Mouse (Mus musculus) adrenal gland, postnatal 36 days (tissue): Measurements from ENCODE around the gene Clpx. TPM values are rescaled to one million over a fixed set of nuclear protein-coding genes. Genes with fewer than 3 reads are reported as not detected.
"Not testable (repeated sequence)": the region's sequence is repeated elsewhere in the genome, so short reads cannot be mapped to it uniquely, and the experiment has no call there.

Source experiments
- DNase-seq, 2 experiments: peaks; one replicate each; pipeline ENCODE4 v3.0.0; 2021; ENCODE audit warnings: mixed read lengths in 1 of 2
- total RNA-seq, 2 experiments: library from RNA; stranded (reverse); gene quantifications; 2 replicates each; pipeline ENCODE4 v1.2.3; 2021

The Clpx gene
- total RNA-seq, 2 experiments from 2014 or later = 65.6 to 75.8 TPM

DNA sequence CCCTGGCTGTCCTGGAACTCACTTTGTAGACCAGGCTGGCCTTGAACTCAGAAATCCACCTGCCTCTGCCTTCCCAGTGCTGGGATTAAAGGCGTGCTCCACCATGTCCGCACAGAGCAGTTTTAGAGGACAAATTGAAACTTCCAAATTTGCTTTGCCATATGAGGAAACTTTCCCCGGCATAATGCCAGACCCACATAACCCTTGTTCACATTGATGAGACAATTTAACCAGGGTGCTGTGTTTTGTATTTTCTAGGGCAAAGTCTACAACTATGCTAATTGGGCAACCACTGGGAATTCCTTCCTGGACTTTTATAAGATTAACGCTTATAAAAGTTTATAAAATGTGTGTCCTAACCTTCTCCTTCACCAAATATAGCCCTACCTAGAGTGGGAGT is 4.1 kb upstream of the Clpx start:
- DNase-seq = peak in 1 of 2 experiments; percentile 43

DNA sequence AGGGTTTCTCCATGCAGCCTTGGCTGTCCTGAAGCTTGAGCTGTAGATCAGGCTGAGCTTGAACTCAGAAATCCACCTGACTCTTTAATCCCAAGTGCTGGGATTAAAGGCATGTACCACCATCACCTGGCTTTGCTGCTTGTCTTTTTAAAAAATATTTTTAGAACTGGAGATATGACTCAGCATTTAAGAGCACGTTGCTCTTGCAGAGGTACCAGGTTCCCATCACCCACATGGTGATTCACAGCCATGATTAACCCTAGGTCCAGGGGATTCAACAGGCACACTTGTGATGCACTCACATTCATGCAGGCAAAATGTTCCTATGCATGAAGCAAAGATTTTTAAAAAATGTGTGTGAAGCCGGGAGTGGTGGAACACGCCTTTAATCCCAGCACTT is 1.6 kb upstream of the Clpx start:
- DNase-seq = peak; percentile 22 to 36

DNA sequence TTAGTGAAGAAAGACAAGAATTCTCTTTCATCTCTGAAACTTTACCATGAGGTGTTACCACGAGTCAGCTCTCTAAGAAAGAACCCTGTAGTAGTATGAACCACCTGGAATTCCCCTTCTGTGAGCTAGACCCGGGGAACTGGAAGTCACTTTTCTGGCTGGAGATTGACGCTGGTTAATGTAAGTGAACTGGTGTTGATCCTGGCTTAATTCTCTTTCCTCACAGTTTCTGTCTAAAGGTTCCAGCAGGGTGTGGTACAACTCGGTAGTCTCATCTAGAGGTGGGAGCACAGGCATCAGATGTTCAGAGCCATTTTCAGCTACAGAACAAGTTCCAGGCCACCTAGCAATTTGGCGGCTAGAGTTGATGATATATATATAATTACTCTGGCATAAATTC is 941 bp upstream of the Clpx start:
- no peak for DNase-seq

DNA sequence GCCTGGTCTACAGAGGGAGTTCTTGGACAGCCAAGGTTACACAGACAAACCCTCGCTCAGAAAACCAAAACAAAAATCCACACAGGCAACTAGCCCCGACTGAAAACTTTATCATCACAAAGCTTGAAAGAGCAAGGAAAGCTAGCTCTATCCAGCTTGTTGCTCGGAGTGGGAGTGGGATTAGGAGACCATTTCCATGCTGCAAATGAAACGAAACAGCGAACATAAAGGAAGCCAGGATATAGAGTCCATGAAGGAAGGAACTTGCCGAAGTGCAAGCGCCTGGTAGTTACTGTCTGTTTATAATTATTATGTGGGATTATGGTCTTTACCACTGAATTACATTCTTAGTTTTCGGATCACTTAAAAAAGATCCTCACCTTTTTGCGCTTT is 484 bp upstream of the Clpx start:
- DNase-seq = no peak

DNA sequence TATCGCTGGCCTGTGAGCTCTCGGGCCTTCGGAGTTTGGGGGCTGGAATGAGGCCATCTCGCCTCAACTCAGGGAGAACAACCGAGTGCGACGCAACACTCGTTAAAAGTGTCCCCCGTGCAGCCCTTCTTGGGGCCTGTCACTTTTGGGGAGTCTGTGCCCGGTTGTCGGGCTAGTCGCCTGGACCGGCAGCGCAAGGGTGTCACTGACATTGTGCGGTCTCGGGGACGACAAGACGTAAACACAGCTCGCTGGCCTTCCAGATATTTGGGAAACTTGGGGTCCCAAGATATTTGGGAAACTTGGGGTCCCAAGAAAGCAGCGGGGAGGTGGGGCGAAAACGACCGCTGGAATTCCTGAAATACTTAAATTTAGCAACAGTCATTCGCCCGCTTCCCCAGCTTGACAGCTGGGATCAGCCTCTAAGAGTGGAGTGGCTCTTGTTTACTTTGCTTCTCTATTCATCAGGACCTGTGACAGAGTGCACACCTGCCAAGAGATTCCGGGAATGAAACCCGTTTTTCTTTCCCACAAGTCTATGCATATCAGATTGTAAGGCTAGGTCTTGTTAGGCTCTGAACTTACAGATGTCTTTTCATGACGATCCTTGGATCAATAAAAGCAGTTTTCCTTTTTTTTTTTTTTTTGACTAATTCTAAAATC is 787 bp downstream of the Clpx start:
- DNase-seq = peak in 1 of 2 experiments; percentile 32

DNA sequence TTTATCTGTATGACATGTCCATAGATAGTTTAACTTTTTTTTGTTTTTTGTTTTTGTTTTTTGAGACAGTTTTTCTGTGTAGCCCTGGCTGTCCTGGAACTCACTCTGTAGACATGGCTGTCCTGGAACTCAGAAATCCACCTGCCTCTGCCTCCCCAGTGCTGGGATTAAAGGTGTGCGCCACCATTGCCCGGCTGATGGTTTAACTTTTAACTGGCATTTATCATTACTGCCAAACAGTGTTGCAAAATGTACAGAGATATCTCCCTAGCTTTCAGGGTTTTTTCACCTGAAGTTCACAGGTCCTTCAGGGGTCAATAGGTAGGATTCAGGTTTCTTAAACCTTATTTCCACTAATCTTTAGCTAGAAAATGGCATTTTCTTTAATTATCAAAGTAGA is 3.0 kb downstream of the Clpx start:
- DNase-seq = no peak

DNA sequence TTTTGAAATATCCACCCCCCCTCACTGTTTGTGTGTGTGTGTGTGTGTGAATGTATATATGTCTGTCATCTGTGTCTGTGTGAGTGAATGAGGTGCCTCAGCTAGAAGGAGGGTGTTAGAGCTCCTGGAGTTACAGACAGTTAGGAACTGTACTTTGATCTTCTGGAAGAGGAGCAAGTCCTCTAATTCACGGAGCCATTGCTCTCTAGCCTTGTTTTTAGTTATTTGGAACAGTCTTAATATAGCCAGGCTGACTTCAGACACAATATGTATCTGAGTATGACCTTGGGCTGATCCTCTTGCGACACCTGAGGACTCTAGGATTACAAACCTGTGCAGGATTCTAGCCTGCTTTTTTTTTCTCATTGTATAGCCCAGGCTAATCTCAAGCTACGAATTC is 4.7 kb downstream of the Clpx start:
- DNase-seq = no peak

DNA sequence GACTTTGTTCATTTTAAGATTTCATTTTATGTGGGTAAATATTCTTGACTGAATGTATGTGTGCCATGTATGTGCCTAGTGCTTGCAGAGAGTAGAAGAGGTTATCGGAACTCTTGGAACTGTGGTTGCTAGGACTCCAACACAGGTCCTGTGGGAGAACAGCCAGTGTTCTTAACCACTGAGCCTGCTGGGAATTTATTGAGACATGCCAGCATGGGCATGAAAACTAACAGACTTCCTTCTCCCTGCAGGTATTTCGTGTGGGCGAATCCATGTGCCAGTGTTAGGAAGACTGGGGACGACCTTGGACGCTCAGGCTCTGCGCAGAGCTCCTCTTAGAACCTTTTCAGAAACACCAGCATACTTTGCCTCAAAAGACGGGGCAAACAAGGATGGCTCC is 5.6 kb downstream of the Clpx start:
- DNase-seq = no peak

DNA sequence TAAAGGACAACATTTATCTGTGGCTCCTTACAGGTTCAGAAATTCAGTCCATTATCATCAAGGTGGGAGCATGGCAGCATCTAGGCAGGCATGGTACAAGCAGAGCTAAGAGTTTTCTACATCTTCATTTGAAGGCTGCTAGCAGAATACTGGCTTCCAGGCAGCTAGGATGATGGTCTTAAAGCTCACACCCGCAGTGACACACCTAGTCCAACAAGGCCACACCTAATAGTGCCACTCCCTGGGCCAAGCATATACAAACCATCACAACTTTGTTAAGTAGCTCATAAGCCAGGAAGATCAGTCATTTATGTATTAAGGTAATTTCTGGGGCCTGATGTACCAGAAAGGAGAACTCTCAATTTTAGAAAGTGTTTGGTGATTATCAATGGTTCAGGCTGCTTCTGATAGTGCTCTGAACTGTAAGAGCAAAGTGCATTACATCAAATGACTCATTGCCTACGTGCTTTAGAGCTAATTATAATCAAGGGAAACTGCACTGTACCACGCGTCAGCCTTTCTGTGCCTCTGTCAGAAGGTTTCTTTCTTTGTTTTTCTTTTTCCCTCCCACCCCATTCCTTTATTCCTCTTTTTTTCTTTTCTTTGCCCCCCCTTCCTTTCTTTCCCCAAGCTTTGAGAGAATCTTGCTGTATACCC is 8.4 kb downstream of the Clpx start:
- no peak for DNase-seq

DNA sequence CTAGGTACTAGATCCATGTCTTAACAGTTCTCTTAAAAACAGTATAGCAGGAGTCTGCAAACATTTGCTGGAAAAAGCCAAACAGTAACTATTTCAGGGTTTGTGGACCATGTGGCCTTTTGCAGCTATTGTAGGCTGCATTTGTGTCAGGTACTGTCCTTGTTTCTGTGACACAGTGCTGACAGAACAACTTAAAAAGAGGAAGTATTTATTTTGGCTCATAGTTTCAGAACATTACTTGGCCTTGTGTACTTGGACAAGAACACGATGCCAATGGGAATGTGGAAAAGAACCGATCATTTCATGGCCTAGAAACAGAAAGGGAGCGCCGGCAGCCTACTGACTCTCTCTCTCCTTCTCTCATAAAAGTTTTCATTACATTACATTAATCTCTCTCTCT is 9.5 kb downstream of the Clpx start:
- peak in 1 of 2 experiments; percentile 31 for DNase-seq

DNA sequence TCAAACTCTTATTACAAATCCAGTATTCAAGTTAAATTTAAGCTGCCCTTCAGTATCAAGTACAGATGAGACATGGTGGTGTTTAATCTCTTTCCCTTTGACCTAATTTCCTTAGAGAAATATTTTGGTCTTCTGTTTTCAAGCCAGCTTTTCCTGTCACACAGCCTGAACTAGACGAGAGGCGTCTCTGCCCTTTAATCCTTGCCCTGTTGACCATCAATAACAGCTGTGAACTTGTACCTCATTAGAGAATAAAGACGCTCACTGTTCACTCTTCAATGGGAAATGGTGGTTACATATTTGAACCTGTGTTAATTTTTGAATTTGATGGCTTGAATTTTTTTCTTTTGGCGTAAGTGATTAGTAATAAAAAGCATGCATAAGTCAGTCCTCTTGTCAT is 10.2 kb downstream of the Clpx start:
- no peak for DNase-seq

DNA sequence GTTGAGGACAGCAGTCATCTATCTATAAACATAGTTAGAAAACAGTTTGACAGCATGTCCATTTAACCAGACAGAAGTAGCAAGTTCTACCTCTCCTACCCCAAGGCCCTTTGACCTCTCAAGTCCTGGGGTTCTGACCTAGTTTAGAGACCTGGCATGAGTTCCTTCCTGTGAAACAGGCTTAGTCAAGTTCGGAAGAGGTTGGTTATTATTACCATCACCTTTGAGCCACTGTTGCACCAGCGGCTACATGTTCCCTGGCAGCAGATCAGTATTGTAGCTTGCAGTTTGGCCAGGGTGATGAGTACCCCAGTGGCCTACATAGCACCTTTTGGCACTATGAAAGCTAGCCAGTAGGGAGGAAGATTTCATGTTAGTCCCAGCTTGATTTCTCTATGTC is 12.6 kb downstream of the Clpx start:
- peak in 1 of 2 experiments; percentile 47 for DNase-seq

DNA sequence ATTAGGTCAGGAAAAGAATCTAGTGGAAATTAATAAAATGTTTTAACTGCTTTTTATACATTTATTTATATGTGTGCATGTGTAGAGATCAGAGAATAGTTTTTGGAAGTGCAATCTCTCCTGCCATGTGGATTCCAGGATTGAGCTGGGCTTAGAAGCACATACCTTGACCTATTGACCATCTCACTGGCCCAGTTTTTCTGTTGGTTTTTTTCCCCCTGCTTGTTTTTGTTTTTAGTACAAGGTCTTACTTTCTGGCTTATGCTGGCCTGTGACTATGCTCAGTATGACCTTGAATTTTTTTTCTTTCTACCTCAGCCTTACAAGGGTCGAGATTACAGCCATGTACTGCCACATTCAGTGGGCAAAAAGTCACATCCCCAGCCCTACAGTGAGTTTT is 14.0 kb downstream of the Clpx start:
- no peak for DNase-seq

DNA sequence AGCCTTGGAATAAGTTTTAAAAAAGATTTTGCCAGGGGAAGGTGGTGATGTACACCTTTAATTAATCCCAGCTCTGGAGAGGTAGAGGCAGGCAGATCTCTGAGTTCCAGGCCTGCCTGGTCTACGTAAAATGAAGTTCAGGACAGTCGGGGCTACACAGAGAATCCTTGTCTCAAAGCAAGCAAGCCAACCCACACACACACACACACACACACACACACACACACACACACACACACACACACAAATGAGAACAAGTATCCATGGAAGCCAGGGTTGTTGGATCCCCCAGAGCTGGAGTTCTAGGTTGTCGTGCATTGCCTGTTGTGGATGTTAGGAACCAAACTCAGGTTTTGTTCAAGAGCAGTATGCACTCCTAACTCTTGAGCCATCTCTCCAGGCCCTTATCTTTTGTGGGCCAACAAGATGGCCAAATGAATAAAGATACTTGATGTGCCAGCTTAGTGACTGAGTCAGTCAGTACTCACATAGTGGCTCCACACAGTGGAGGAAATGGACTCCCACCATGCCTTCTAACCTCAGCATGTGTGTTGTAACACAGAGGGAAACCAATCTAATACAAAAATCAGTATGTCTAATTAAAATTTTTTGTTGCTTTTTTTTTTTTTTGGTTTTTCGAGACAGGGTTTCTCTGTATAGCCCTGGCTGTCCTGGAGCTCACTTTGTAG is 18.8 kb downstream of the Clpx start:
- DNase-seq = no peak

DNA sequence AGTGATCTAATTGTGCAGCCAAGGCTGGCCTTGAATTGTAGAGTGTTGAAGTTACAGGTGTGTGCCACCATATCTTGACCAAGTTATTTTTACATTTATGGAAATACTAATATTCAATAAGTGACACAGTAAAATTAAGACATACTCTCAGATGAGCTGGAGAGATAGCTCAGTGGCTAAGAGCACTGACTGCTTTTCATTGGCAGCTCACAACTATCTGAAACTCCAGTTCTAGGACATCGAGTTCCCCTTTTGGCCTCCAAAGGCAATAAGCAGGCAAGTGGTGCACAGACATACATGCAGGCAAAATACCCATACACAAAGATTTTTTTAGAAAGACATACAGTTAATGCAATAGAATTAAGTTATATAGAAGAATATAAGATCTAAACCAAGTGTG is 19.8 kb downstream of the Clpx start:
- DNase-seq = no peak

DNA sequence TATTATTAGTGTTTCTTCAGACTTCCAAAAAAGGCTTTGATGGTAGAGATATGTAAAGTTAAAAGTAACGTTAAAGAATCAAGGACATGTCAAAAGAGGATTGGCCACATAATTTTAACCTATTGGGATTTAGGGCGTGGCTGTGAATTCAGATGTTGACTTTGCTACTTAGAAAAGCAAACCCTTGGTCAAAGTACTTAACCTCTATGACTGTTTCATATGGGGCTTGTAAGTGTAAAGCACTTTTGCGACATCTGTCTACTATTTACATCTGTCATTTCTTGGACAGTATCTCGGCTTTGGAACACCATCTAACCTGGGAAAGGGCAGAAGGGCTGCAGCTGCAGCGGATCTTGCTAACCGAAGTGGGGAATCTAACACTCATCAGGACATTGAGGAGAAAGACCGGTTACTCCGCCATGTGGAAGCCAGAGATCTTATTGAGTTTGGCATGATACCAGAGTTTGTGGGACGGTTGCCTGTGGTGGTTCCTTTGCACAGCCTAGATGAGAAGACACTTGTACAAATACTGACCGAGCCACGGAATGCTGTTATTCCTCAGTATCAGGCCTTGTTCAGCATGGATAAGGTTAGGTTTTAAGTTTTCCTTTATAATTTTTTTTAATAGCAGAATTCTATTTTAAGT is 28.3 kb downstream of the Clpx start:
- DNase-seq = no peak

DNA sequence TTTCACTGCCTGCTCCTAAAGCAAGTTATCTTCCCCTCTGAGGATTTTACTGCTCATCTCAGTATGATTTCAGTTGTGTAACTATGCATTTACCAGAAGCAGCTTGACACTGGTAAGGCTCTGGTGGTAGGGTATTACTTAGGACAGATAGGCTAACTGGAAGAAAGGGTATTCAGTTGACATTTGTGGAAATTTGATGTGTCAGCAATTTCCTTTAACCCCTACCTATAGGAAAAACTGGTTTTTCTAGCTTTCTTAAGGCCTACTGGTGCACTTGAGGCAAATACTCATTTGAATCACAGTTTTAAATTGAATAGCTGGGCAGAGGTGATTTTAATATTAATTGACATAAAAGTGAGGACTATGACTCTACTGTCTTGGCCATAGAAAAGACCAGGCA is 31.9 kb downstream of the Clpx start:
- no peak for DNase-seq

DNA sequence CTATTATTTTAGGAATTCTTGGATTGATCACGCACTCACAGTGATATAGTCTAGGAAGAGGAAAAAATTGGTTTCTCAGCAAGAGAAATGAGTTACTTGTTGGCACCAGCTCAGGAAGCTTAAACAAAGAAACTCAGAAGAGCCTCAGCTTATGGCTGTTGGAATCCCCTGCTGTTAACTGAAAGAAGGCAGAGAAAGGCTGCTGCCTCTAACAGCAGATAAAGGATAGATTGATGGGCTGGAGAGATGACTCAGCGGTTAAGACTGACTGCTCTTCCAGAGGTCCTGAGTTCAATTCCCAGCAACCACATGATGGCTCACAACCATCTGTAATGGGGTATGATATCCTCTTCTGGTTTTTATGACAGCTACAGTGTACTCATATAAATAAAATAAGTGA is 33.3 kb downstream of the Clpx start:
- no peak for DNase-seq

DNA sequence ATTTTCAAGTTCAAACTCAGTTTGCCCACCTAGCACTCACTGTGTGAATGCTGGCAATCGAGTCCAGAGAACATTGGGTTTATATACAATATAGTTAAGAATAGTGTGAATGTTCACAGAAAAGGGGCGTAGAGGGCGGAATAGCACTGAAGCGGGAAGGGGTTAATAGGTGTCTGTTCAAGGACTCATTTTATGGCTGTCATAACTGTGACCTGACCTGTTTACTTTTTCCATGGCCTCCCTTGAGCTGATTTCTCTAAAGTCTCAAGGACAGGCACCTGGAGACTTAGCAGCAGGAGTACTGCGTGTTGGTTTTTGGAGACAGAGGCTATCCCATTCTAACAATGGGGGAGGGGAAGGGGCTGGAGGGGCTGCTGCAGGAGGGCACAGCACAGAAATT is 39.9 kb downstream of the Clpx start:
- DNase-seq = no peak

DNA sequence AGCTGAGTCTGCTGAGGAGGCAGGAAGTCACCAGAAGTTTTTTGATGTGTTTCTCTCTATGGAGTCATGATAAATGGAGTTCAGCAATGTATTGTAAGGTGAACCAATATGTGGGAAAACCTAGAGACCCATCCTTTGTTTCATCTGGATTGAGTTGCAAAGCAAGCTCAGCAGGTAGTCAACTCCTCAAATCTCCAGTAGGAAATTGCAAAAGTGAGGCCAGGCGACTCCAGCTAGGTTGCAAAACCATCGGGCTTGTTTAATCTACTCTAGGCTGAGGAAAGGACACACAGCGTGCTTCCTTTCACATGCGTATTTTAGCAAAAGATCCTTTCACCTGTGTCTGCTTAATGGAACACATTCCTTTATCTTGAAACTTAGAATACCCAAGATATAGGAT is 45.1 kb downstream of the Clpx start:
- no peak for DNase-seq

DNA sequence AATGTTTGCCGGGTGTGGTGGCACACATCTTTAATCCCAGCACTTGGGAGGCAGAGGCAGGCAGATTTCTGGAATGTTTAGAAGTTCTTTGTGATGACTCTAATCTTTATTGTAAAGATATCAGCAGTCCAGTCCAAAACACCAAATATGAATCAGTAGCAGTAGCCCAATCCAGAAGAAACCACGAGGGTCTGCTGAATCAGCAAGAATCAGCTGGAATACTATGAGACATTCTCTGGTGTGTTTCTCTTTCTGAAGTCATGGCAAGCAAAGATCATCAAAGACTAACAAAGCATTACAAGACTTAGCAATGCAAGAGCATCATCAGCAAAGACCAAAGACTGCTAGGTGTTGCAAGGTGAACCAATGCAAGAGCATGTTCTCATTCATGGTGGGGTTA is 46.4 kb downstream of the Clpx start:
- no peak for DNase-seq

DNA sequence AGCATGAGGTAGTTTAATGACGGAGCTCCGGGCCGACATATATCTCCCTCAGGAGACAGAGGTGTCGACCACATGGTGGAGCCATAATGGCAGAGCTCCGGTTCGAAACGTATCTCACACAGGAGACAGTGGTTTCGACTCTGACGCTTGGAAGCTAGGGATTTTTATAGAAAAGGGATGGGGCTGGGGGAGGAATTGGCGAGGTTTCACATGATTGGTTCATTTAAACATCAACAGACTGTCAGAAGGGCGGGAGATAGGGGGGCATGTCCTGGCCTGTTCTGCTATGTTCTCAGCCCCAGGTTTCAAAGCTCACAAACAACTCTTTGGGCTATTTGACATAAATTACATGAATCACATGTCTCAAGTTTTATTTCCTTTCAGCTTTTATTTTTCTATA is 51.4 kb downstream of the Clpx start:
- not testable (repeated sequence) for DNase-seq

DNA sequence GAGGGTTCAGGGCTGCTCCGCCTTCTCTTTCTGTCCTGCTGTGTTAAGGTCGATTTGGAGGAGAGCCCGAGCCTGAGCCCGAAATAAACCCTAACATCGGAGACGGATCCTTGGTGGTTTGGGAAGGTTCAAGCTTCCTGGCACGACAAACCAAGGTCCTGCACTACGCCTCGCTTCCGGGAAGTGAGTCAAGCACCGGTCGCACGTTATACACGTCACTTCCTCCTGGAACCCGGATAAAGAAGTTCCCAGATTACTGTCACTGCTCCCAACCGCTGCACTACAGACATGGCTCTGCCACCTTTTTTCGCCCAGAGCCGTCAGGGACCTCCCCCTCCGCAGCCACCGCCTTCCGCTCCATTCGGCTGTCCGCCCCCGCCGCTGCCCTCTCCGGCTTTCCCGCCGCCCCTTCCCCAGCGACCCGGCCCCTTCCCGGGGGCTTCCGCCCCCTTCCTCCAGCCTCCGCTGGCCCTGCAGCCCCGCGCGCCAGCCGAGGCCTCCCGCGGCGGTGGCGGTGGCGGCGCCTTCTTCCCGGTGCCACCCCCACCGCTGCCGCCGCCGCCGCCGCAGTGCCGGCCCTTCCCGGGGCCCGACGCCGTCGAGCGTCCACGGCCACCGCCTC is 51.9 kb downstream of the Clpx start, which contains the start of gene Pdcd7:
Gene Pdcd7 (plus strand): TSS at position 251 of the 622 bp plus-strand sequence.
- peak; percentile 92 to 96 for DNase-seq
